Mouse (Mus musculus): ENCODE data around the gene Dpp6. TPM values are rescaled to one million over a fixed set of nuclear protein-coding genes. Genes with fewer than 3 reads are reported as not detected.

Dpp6 gene
- polyA plus RNA-seq, 1 experiment = not detected

- Histone ChIP-seq H3K4me3 (replicated peaks; ENCODE audit: control insufficient read depth, low read depth, low read length) (no peak overlapping the region), H3K27ac (ENCODE audit: control insufficient read depth, insufficient read depth, low read depth, low read length, poor library complexity) (no peak overlapping the region), H3K4me1 (ENCODE audit: control insufficient read depth, insufficient read depth, low read length) (no peaks in the 10 kb centered on the region)
- WGBS = 58% methylated on average over 4 of the region's 4 CpGs
- TF ChIP-seq CTCF (IDR thresholded peaks at IDR 0.05; ENCODE audit: control insufficient read depth, insufficient read depth, low read length) (no peak), POLR2A (IDR thresholded peaks at IDR 0.05; ENCODE audit: borderline replicate concordance, control insufficient read depth, low read depth, low read length) (no peak)
Observed at GRCm38 (mm10) chr5:27249951-27250350, 432.9 kb downstream of the Dpp6 start.

- 85% methylated on average over 3 of the region's 3 CpGs for WGBS
Observed at GRCm38 (mm10) chr5:27250906-27251305, 433.9 kb downstream of the Dpp6 start.

GRCm38 (mm10) chr5:27251361-27251760, 434.4 kb downstream of the Dpp6 start:
- no peak for TF ChIP-seq CTCF (IDR thresholded peaks at IDR 0.05; ENCODE audit: control insufficient read depth, insufficient read depth, low read length)
- TF ChIP-seq POLR2A (IDR thresholded peaks at IDR 0.05; ENCODE audit: borderline replicate concordance, control insufficient read depth, low read depth, low read length) = no peak
- H3K4me3 ChIP-seq (replicated peaks; ENCODE audit: control insufficient read depth, low read depth, low read length) = no peak overlapping the region
- no peak overlapping the region for H3K27ac ChIP-seq (ENCODE audit: control insufficient read depth, insufficient read depth, low read depth, low read length, poor library complexity)
- H3K4me1 ChIP-seq (ENCODE audit: control insufficient read depth, insufficient read depth, low read length) = no peaks in the 10 kb centered on the region

More at GRCm38 (mm10) chr5:27250906-27251305, 433.9 kb downstream of the Dpp6 start:
- Histone ChIP-seq H3K4me3 (replicated peaks; ENCODE audit: control insufficient read depth, low read depth, low read length) (no peak overlapping the region), H3K4me1 (ENCODE audit: control insufficient read depth, insufficient read depth, low read length) (no peaks in the 10 kb centered on the region), H3K27ac (ENCODE audit: control insufficient read depth, insufficient read depth, low read depth, low read length, poor library complexity) (no peak overlapping the region)
- TF ChIP-seq POLR2A (IDR thresholded peaks at IDR 0.05; ENCODE audit: borderline replicate concordance, control insufficient read depth, low read depth, low read length) (no peak), CTCF (IDR thresholded peaks at IDR 0.05; ENCODE audit: control insufficient read depth, insufficient read depth, low read length) (no peak)

GRCm38 (mm10) chr5:27255247-27255646, 438.2 kb downstream of the Dpp6 start:
- TF ChIP-seq CTCF (IDR thresholded peaks at IDR 0.05; ENCODE audit: control insufficient read depth, insufficient read depth, low read length) (no peak), POLR2A (IDR thresholded peaks at IDR 0.05; ENCODE audit: borderline replicate concordance, control insufficient read depth, low read depth, low read length) (no peak)
- no peaks in the 10 kb centered on the region for H3K4me1 ChIP-seq (ENCODE audit: control insufficient read depth, insufficient read depth, low read length)
- no peak overlapping the region for H3K27ac ChIP-seq (ENCODE audit: control insufficient read depth, insufficient read depth, low read depth, low read length, poor library complexity)
- WGBS = 82% methylated on average over 2 of the region's 2 CpGs
- H3K4me3 ChIP-seq (replicated peaks; ENCODE audit: control insufficient read depth, low read depth, low read length) = no peak overlapping the region

GRCm38 (mm10) chr5:27258636-27259035, 441.6 kb downstream of the Dpp6 start:
- H3K4me1 ChIP-seq (ENCODE audit: control insufficient read depth, insufficient read depth, low read length) = no peaks in the 10 kb centered on the region
- no peak for TF ChIP-seq CTCF (IDR thresholded peaks at IDR 0.05; ENCODE audit: control insufficient read depth, insufficient read depth, low read length)
- no peak for TF ChIP-seq POLR2A (IDR thresholded peaks at IDR 0.05; ENCODE audit: borderline replicate concordance, control insufficient read depth, low read depth, low read length)
- H3K27ac ChIP-seq (ENCODE audit: control insufficient read depth, insufficient read depth, low read depth, low read length, poor library complexity) = no peak overlapping the region
- 70% methylated on average over 3 of the region's 3 CpGs for WGBS
- H3K4me3 ChIP-seq (replicated peaks; ENCODE audit: control insufficient read depth, low read depth, low read length) = no peak overlapping the region

- Histone ChIP-seq H3K4me1 (ENCODE audit: control insufficient read depth, insufficient read depth, low read length) (no peaks in the 10 kb centered on the region), H3K27ac (ENCODE audit: control insufficient read depth, insufficient read depth, low read depth, low read length, poor library complexity) (no peak overlapping the region), H3K4me3 (replicated peaks; ENCODE audit: control insufficient read depth, low read depth, low read length) (no peak overlapping the region)
- WGBS = 21% methylated on average over 27 of the region's 27 CpGs
- TF ChIP-seq POLR2A (IDR thresholded peaks at IDR 0.05; ENCODE audit: borderline replicate concordance, control insufficient read depth, low read depth, low read length) (no peak), CTCF (IDR thresholded peaks at IDR 0.05; ENCODE audit: control insufficient read depth, insufficient read depth, low read length) (no peak)
Observed at GRCm38 (mm10) chr5:27261746-27262727, 445.0 kb downstream of the Dpp6 start.

- WGBS = 62% methylated on average over 1 of the region's 1 CpGs
- no peak for TF ChIP-seq POLR2A (IDR thresholded peaks at IDR 0.05; ENCODE audit: borderline replicate concordance, control insufficient read depth, low read depth, low read length)
- no peak for TF ChIP-seq CTCF (IDR thresholded peaks at IDR 0.05; ENCODE audit: control insufficient read depth, insufficient read depth, low read length)
- no peak overlapping the region for H3K27ac ChIP-seq (ENCODE audit: control insufficient read depth, insufficient read depth, low read depth, low read length, poor library complexity)
- no peak overlapping the region for H3K4me3 ChIP-seq (replicated peaks; ENCODE audit: control insufficient read depth, low read depth, low read length)
- no peaks in the 10 kb centered on the region for H3K4me1 ChIP-seq (ENCODE audit: control insufficient read depth, insufficient read depth, low read length)
Observed at GRCm38 (mm10) chr5:27262751-27263150, 445.7 kb downstream of the Dpp6 start.

GRCm38 (mm10) chr5:27265281-27265680, 448.3 kb downstream of the Dpp6 start:
- 73% methylated on average over 3 of the region's 3 CpGs for WGBS
- Histone ChIP-seq H3K4me3 (replicated peaks; ENCODE audit: control insufficient read depth, low read depth, low read length) (no peak overlapping the region), H3K4me1 (ENCODE audit: control insufficient read depth, insufficient read depth, low read length) (no peaks in the 10 kb centered on the region), H3K27ac (ENCODE audit: control insufficient read depth, insufficient read depth, low read depth, low read length, poor library complexity) (no peak overlapping the region)
- TF ChIP-seq CTCF (IDR thresholded peaks at IDR 0.05; ENCODE audit: control insufficient read depth, insufficient read depth, low read length) (no peak), POLR2A (IDR thresholded peaks at IDR 0.05; ENCODE audit: borderline replicate concordance, control insufficient read depth, low read depth, low read length) (no peak)

All from bone marrow, adult 2 months (tissue).